Mouse (Mus musculus) neural tube, embryonic 13.5 days (tissue): ENCODE data around the gene Lyrm4. TPM values are rescaled to one million over a fixed set of nuclear protein-coding genes. Genes with fewer than 3 reads are reported as not detected.

Source experiments
- ATAC-seq: fragments of 200-750 bp; cut with Nextera tagmentation; 2 replicates; pipeline ENCODE4 v1.8.0; 2017; ENCODE audit warnings: low read depth, mild to moderate bottlenecking, moderate TSS enrichment, moderate library complexity
- H3K27ac ChIP-seq: fragments of 300-500 bp; sonication (generic); replicated peaks from 2 replicates; pipeline ENCODE4 v1.5.1; 2015; ENCODE audit warnings: moderate library complexity, mild to moderate bottlenecking, inconsistent platforms
- H3K27me3 ChIP-seq: fragments of 300-500 bp; sonication (generic); 2 replicates; pipeline ENCODE4 v1.6.1; 2015; ENCODE audit warnings: mild to moderate bottlenecking, inconsistent platforms
- H3K36me3 ChIP-seq: fragments of 300-500 bp; sonication (generic); 2 replicates; pipeline ENCODE4 v1.6.1; 2015; ENCODE audit warnings: mild to moderate bottlenecking, inconsistent platforms
- H3K4me1 ChIP-seq: fragments of 300-500 bp; sonication (generic); replicated peaks from 2 replicates; pipeline ENCODE4 v1.6.1; 2015; ENCODE audit warnings: inconsistent platforms
- H3K4me2 ChIP-seq: fragments of 300-500 bp; sonication (generic); 2 replicates; pipeline ENCODE4 v1.6.1; 2015; ENCODE audit warnings: inconsistent platforms, mild to moderate bottlenecking, moderate library complexity
- H3K4me3 ChIP-seq: fragments of 300-500 bp; sonication (generic); 2 replicates; pipeline ENCODE4 v1.5.1; 2015; ENCODE audit warnings: mild to moderate bottlenecking, inconsistent platforms
- H3K9ac ChIP-seq: fragments of 300-500 bp; sonication (generic); 2 replicates; pipeline ENCODE4 v1.6.1; 2015; ENCODE audit warnings: moderate library complexity, mild to moderate bottlenecking, inconsistent platforms
- H3K9me3 ChIP-seq: fragments of 300-500 bp; sonication (generic); 2 replicates; pipeline ENCODE4 v1.6.1; 2016; ENCODE audit warnings: inconsistent platforms
- WGBS: fragments of 180-500 bp; shearing (Covaris S2); methylation state at CpG from one replicate; pipeline ENCODE4 v1.1.7; 2015; 5-methylcytosine and 5-hydroxymethylcytosine counted together
- polyA plus RNA-seq: library from polyadenylated mRNA; unstranded; fragments of >200 nt; fragmentation: Nextera tagmentation; extraction: Ambion mirVana; gene quantifications from 2 replicates; pipeline ENCODE4 v1.2.1, GENCODE M21; 2015

The Lyrm4 gene
- 32.4 and 40.1 TPM in 2 replicates for polyA plus RNA-seq

- peak within 1 kb of the TSS; percentile 96 for H3K27ac ChIP-seq
- no peaks in the 10 kb centered on the region for H3K36me3 ChIP-seq
- no peaks in the 10 kb centered on the region for H3K9me3 ChIP-seq
- peaks cover 20% of the 10 kb centered on the region for H3K4me1 ChIP-seq
- under 1% methylated on average over 74 of the region's 75 CpGs for WGBS
- H3K27me3 ChIP-seq, result no peaks in the 10 kb centered on the region
- peak within 1 kb of the TSS; percentile 94 for H3K4me2 ChIP-seq
- ATAC-seq, result peak; percentile 99
- H3K9ac ChIP-seq, result peak within 1 kb of the TSS; percentile 85
- peak within 1 kb of the TSS; percentile 66 for H3K4me3 ChIP-seq
Measured at GRCm38 (mm10) chr13:36117143-36118014, at the start of gene Lyrm4, which contains the start of gene Fars2. Gene Lyrm4 (minus strand): TSS chr13:36117526. Gene Fars2 (plus strand): TSS chr13:36117412.

GRCm38 (mm10) chr13:36163898-36164297 lies 46.6 kb upstream of the Lyrm4 start:
- H3K27ac ChIP-seq, result no peak overlapping the region
- no peak for ATAC-seq
- H3K9ac ChIP-seq, result no peak overlapping the region
- no peaks in the 10 kb centered on the region for H3K27me3 ChIP-seq
- no peak overlapping the region for H3K4me3 ChIP-seq
- 89% methylated on average over 1 of the region's 1 CpGs for WGBS
- no peak overlapping the region for H3K4me2 ChIP-seq
- no peaks in the 10 kb centered on the region for H3K9me3 ChIP-seq
- no peaks in the 10 kb centered on the region for H3K4me1 ChIP-seq
- no peaks in the 10 kb centered on the region for H3K36me3 ChIP-seq

- Histone ChIP-seq H3K4me3 (no peak overlapping the region), H3K4me1 (no peaks in the 10 kb centered on the region), H3K9me3 (no peaks in the 10 kb centered on the region), H3K9ac (no peak overlapping the region), H3K4me2 (no peak overlapping the region), H3K27me3 (no peaks in the 10 kb centered on the region), H3K27ac (no peak overlapping the region), H3K36me3 (no peaks in the 10 kb centered on the region)
- 92% methylated on average over 5 of the region's 5 CpGs for WGBS
- no peak for ATAC-seq
Measured at GRCm38 (mm10) chr13:36163411-36163810, 46.1 kb upstream of the Lyrm4 start.

- Histone ChIP-seq H3K9ac (no peak overlapping the region), H3K27ac (no peak overlapping the region), H3K9me3 (no peaks in the 10 kb centered on the region), H3K4me1 (no peaks in the 10 kb centered on the region), H3K27me3 (no peaks in the 10 kb centered on the region), H3K36me3 (no peaks in the 10 kb centered on the region), H3K4me2 (no peak overlapping the region), H3K4me3 (no peak overlapping the region)
- ATAC-seq, result no peak
- 89% methylated on average over 7 of the region's 7 CpGs for WGBS
Measured at GRCm38 (mm10) chr13:36156340-36156931, 39.1 kb upstream of the Lyrm4 start.

- no peaks in the 10 kb centered on the region for H3K36me3 ChIP-seq
- no peaks in the 10 kb centered on the region for H3K27me3 ChIP-seq
- H3K4me2 ChIP-seq, result no peak overlapping the region
- peaks cover 6% of the 10 kb centered on the region for H3K4me1 ChIP-seq
- no peaks in the 10 kb centered on the region for H3K9me3 ChIP-seq
- no peak overlapping the region for H3K4me3 ChIP-seq
- H3K27ac ChIP-seq, result no peak overlapping the region
- WGBS, result 85% methylated on average over 5 of the region's 5 CpGs
- no peak overlapping the region for H3K9ac ChIP-seq
- ATAC-seq, result no peak
Measured at GRCm38 (mm10) chr13:36152728-36153498, 35.6 kb upstream of the Lyrm4 start.

- WGBS, result 74% methylated on average over 5 of the region's 5 CpGs
- Histone ChIP-seq H3K27me3 (no peaks in the 10 kb centered on the region), H3K27ac (no peak overlapping the region), H3K4me3 (no peak overlapping the region), H3K36me3 (no peaks in the 10 kb centered on the region), H3K9me3 (no peaks in the 10 kb centered on the region), H3K9ac (no peak overlapping the region), H3K4me2 (no peak overlapping the region), H3K4me1 (peaks cover 12% of the 10 kb centered on the region)
- no peak for ATAC-seq
Measured at GRCm38 (mm10) chr13:36150272-36150671, 32.9 kb upstream of the Lyrm4 start.

- Histone ChIP-seq H3K4me3 (no peak overlapping the region), H3K36me3 (no peaks in the 10 kb centered on the region), H3K4me1 (peaks cover 12% of the 10 kb centered on the region), H3K9me3 (no peaks in the 10 kb centered on the region), H3K4me2 (no peak overlapping the region), H3K27ac (no peak overlapping the region), H3K9ac (no peak overlapping the region), H3K27me3 (no peaks in the 10 kb centered on the region)
- no peak for ATAC-seq
- 46% methylated on average over 6 of the region's 6 CpGs for WGBS
Measured at GRCm38 (mm10) chr13:36149175-36149939, 32.0 kb upstream of the Lyrm4 start.

GRCm38 (mm10) chr13:36145601-36146000 lies 28.3 kb upstream of the Lyrm4 start:
- Histone ChIP-seq H3K27ac (no peak overlapping the region), H3K36me3 (no peaks in the 10 kb centered on the region), H3K4me3 (no peak overlapping the region), H3K4me2 (no peak overlapping the region), H3K9ac (no peak overlapping the region), H3K9me3 (no peaks in the 10 kb centered on the region), H3K27me3 (no peaks in the 10 kb centered on the region), H3K4me1 (peaks cover 12% of the 10 kb centered on the region)
- ATAC-seq, result no peak
- 74% methylated on average over 1 of the region's 1 CpGs for WGBS

GRCm38 (mm10) chr13:36140247-36141016 lies 23.1 kb upstream of the Lyrm4 start:
- ATAC-seq, result no peak
- H3K36me3 ChIP-seq, result no peaks in the 10 kb centered on the region

GRCm38 (mm10) chr13:36139703-36140102 lies 22.4 kb upstream of the Lyrm4 start:
- Histone ChIP-seq H3K4me3 (no peak overlapping the region), H3K27me3 (no peaks in the 10 kb centered on the region), H3K4me1 (no peaks in the 10 kb centered on the region), H3K9ac (no peak overlapping the region), H3K27ac (no peak overlapping the region), H3K9me3 (no peaks in the 10 kb centered on the region), H3K36me3 (no peaks in the 10 kb centered on the region), H3K4me2 (no peak overlapping the region)
- 90% methylated on average over 5 of the region's 5 CpGs for WGBS
- ATAC-seq, result no peak

More at GRCm38 (mm10) chr13:36140247-36141016, 23.1 kb upstream of the Lyrm4 start:
- Histone ChIP-seq H3K4me2 (no peak overlapping the region), H3K27me3 (no peaks in the 10 kb centered on the region), H3K4me1 (no peaks in the 10 kb centered on the region), H3K4me3 (no peak overlapping the region), H3K9me3 (no peaks in the 10 kb centered on the region), H3K27ac (no peak overlapping the region), H3K9ac (no peak overlapping the region)
- WGBS, result 83% methylated on average over 5 of the region's 5 CpGs
